Mouse (Mus musculus): ENCODE data around the gene Rpl27.

DNA sequence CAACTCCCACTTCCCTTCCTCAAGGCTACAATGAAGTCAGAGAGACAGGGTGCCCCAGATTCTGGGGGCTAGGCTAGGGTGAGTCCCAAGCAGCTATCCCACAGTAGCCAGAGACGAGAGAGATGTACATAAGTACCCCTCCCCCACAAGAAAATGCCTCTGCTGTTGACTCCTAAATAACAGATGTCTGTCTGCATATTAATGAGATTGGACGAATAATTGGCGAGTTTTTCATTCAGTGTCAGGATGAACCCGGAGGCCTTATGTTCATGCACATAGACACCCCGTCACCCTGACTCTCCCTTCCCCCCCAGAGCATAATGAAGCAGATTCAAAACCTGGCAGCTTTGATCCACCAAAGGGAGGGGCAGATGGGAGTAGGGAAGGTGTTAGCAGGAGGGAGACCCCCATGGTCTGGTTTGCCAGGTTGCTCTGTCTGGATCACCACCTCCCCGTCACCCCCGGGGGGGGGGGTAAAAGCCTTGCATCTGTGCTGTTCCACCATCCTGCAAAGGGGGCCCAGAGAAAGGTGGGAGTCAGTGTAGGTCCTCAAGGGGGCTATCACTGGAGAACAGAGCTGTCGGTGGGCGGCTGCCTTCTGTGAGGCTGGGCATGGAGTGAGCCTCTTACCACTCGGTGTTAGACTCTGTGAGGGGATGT lies 35.6 kb downstream of the Rpl27 start:
- no peak for TF ChIP-seq NELFE (IDR thresholded peaks at IDR 0.05; ENCODE audit: low read depth, low read length)
- no peak for TF ChIP-seq POLR2AphosphoS2 (IDR thresholded peaks at IDR 0.05; ENCODE audit: low read length)
- TF ChIP-seq SMC3 (IDR thresholded peaks at IDR 0.05; ENCODE audit: low read depth, low read length): no peak
- no peak for TF ChIP-seq TCF12 (IDR thresholded peaks at IDR 0.05; ENCODE audit: low read depth, low read length)
- no peak for TF ChIP-seq ZNF384 (IDR thresholded peaks at IDR 0.05; ENCODE audit: low read depth, low read length)
- TF ChIP-seq CTCF (IDR thresholded peaks at IDR 0.05 in 2 of 3, conservative IDR thresholded peaks at IDR 0.05 in 1 of 3; ENCODE audit: control insufficient read depth in 1 of 3, insufficient read depth in 1 of 3, low read depth in 2 of 3, low read length in 3 of 3, poor library complexity in 1 of 3, severe bottlenecking in 1 of 3): no peak
- no peak for TF ChIP-seq POLR2A (IDR thresholded peaks at IDR 0.05; ENCODE audit: control insufficient read depth in 1 of 2, insufficient read depth in 1 of 2, low read depth in 1 of 2, low read length in 2 of 2, poor library complexity in 1 of 2)
- no peak for TF ChIP-seq GATA1 (IDR thresholded peaks at IDR 0.05; ENCODE audit: low read depth, low read length)
- no peak for TF ChIP-seq JUND (IDR thresholded peaks at IDR 0.05; ENCODE audit: low read depth, low read length)
- no peak for TF ChIP-seq MAX (IDR thresholded peaks at IDR 0.05; ENCODE audit: low read length)
- no peak for TF ChIP-seq MAZ (IDR thresholded peaks at IDR 0.05; ENCODE audit: low read depth, low read length)
- no peak for TF ChIP-seq NRF1 (IDR thresholded peaks at IDR 0.05; ENCODE audit: insufficient read depth, low read depth, low read length, poor library complexity, severe bottlenecking)
- no peak for TF ChIP-seq SIN3A (IDR thresholded peaks at IDR 0.05; ENCODE audit: low read length)
- no peak for TF ChIP-seq CHD1 (IDR thresholded peaks at IDR 0.05; ENCODE audit: low read depth, low read length)

Measured in MEL (cell line).